Mouse (Mus musculus) colon, adult 2 months (tissue): ENCODE data around the gene Uba2. TPM values are rescaled to one million over a fixed set of nuclear protein-coding genes. Genes with fewer than 3 reads are reported as not detected.

Source experiments
- polyA plus RNA-seq: library from polyadenylated mRNA; depleted of rRNA; stranded (reverse); fragments of >200 nt; gene quantifications from 2 replicates; pipeline ENCODE4 v1.2.3, GENCODE M21; 2012; rRNA removed

Gene Uba2
- 21.2 and 25.2 TPM in 2 replicates for polyA plus RNA-seq

GRCm38 (mm10) chr7:34169454-34169853 is at the start of gene Uba2:
Gene Uba2 (minus strand): TSS chr7:34169599.

GRCm38 (mm10) chr7:34196132-34197128 is 27.0 kb upstream of the Uba2 start, which contains the start of gene Pdcd2l:
Gene Pdcd2l (minus strand): TSS chr7:34196661.

GRCm38 (mm10) chr7:34133117-34133762 is 36.2 kb downstream of the Uba2 start, which contains the start of gene Wtip:
Gene Wtip (minus strand): TSS chr7:34133268.

GRCm38 (mm10) chr7:34094911-34095481 is 74.4 kb downstream of the Uba2 start, which contains the start of gene Scgb1b30:
Gene Scgb1b30 (plus strand): TSS chr7:34095431.

Other genes with a start within 250 kb of the Uba2 start
- not detected in 2 replicates for gene Scgb2b26, start 224.6 kb downstream of the Uba2 start, polyA plus RNA-seq
- not detected in 2 replicates for gene Scgb2b27, start 155.7 kb downstream of the Uba2 start, polyA plus RNA-seq
- not detected in 2 replicates for gene Scgb1b27, start 148.1 kb downstream of the Uba2 start, polyA plus RNA-seq
- gene Scgb1b30, start 74.2 kb downstream of the Uba2 start, polyA plus RNA-seq = not detected in 2 replicates
- gene Wtip, start 36.3 kb downstream of the Uba2 start, polyA plus RNA-seq = 36.6 and 46.3 TPM in 2 replicates
- gene Pdcd2l, start 27.1 kb upstream of the Uba2 start, polyA plus RNA-seq = 21.6 and 24.6 TPM in 2 replicates
- 433 and 475 TPM in 2 replicates for gene Gpi1, start 60.7 kb upstream of the Uba2 start, polyA plus RNA-seq
- not detected in 2 replicates for gene Gm6096, start 81.4 kb upstream of the Uba2 start, polyA plus RNA-seq
- gene 4931406P16Rik, start 144.0 kb upstream of the Uba2 start, polyA plus RNA-seq = 20.3 and 21.7 TPM in 2 replicates
- 18.9 and 26.1 TPM in 2 replicates for gene Lsm14a, start 223.7 kb upstream of the Uba2 start, polyA plus RNA-seq